Mouse (Mus musculus) CH12.LX (cell line): Measurements from ENCODE around the gene Cox8a. TPM values are rescaled to one million over a fixed set of nuclear protein-coding genes. Genes with fewer than 3 reads are reported as not detected.

Experiments used
- DNase-seq: peaks from one replicate; pipeline ENCODE4 v3.0.0-alpha.2; 2013; ENCODE audit errors: extremely low read depth
- H3K27ac ChIP-seq: 2 replicates; pipeline ENCODE4 v1.5.1; 2012; ENCODE audit warnings: low read depth, mild to moderate bottlenecking, control low read depth, moderate library complexity; ENCODE audit not compliant: insufficient read depth
- H3K27me3 ChIP-seq: replicated peaks from 2 replicates; pipeline ENCODE3; 2012; ENCODE audit warnings: inconsistent platforms
- H3K36me3 ChIP-seq, 2 experiments: replicated peaks in 1 of 2; 2 replicates each; pipeline versions ENCODE3 to v1.6.1; 2012; ENCODE audit warnings: inconsistent platforms in 1 of 2, low read length in 1 of 2, mild to moderate bottlenecking in 1 of 2, mixed read lengths in 1 of 2, moderate library complexity in 1 of 2; ENCODE audit not compliant: control insufficient read depth in 1 of 2, insufficient read depth in 1 of 2
- H3K4me1 ChIP-seq, 2 experiments: 2 replicates each; pipeline ENCODE4 v1.6.1; 2012; ENCODE audit warnings: inconsistent platforms in 1 of 2, moderate library complexity in 1 of 2; ENCODE audit not compliant: insufficient read depth in 2 of 2, control insufficient read depth in 1 of 2
- H3K4me2 ChIP-seq: 2 replicates; pipeline ENCODE4 v1.6.1; 2012; ENCODE audit warnings: low read depth, mild to moderate bottlenecking, control low read depth; ENCODE audit not compliant: poor library complexity, insufficient read depth, severe bottlenecking
- H3K4me3 ChIP-seq, 3 experiments: fragments of 150-350 bp in 1 of 3; sonication (generic) in 1 of 3; replicated peaks in 1 of 3; 2 replicates each; pipeline versions ENCODE3 to v1.5.1; 2011 to 2012; ENCODE audit warnings: low read depth in 2 of 3, low read length in 2 of 3, mild to moderate bottlenecking in 2 of 3, moderate library complexity in 2 of 3, control low read depth in 1 of 3, improper control_type of control experiment in 1 of 3, inconsistent platforms in 1 of 3, mixed read lengths in 1 of 3; ENCODE audit not compliant: poor library complexity in 1 of 3
- H3K79me2 ChIP-seq: replicated peaks from 2 replicates; pipeline ENCODE4 v1.6.1; 2012; ENCODE audit warnings: mild to moderate bottlenecking, moderate library complexity; ENCODE audit not compliant: control insufficient read depth, poor library complexity, insufficient read depth, severe bottlenecking; ENCODE audit errors: extremely low read depth
- H3K9ac ChIP-seq: 2 replicates; pipeline ENCODE4 v1.6.1; 2012; ENCODE audit warnings: low read depth, mild to moderate bottlenecking, control low read depth, moderate library complexity; ENCODE audit not compliant: insufficient read depth
- H3K9me3 ChIP-seq: replicated peaks from 2 replicates; pipeline ENCODE3; 2012; ENCODE audit warnings: low read length, inconsistent platforms, mixed read lengths
- BHLHE40 ChIP-seq: IDR thresholded peaks from 2 replicates; pipeline ENCODE4 v1.6.1; 2011; ENCODE audit warnings: mild to moderate bottlenecking, low read depth, low read length, improper control_type of control experiment
- CHD1 ChIP-seq: IDR thresholded peaks from 2 replicates; pipeline ENCODE4 v1.6.1; 2012; ENCODE audit warnings: low read depth, low read length, improper control_type of control experiment, inconsistent platforms
- CTCF ChIP-seq, 2 experiments: IDR thresholded peaks in 1 of 2; conservative IDR thresholded peaks in 1 of 2; 2 replicates each; pipeline ENCODE4 v1.5.1; 2011 to 2012; ENCODE audit warnings: low read depth in 2 of 2, low read length in 2 of 2, improper control_type of control experiment in 1 of 2, inconsistent platforms in 1 of 2, mild to moderate bottlenecking in 1 of 2, moderate library complexity in 1 of 2
- E2F4 ChIP-seq: IDR thresholded peaks from 2 replicates; pipeline ENCODE4 v1.6.1; 2011; ENCODE audit warnings: low read depth, low read length, improper control_type of control experiment; ENCODE audit not compliant: insufficient replicate concordance
- ELF1 ChIP-seq: IDR thresholded peaks from 2 replicates; pipeline ENCODE4 v1.6.1; 2014; ENCODE audit warnings: low read depth, mild to moderate bottlenecking, inconsistent platforms, low read length, improper control_type of control experiment
- GABPA ChIP-seq: IDR thresholded peaks from 2 replicates; pipeline ENCODE4 v1.6.1; 2012; ENCODE audit warnings: low read depth, low read length, improper control_type of control experiment, inconsistent platforms; ENCODE audit not compliant: insufficient replicate concordance
- HCFC1 ChIP-seq: IDR thresholded peaks from 2 replicates; pipeline ENCODE4 v1.6.1; 2012; ENCODE audit warnings: low read depth, mild to moderate bottlenecking, inconsistent platforms, low read length, improper control_type of control experiment
- JUN ChIP-seq: IDR thresholded peaks from 2 replicates; pipeline ENCODE4 v1.6.1; 2011; ENCODE audit warnings: low read depth, mild to moderate bottlenecking, low read length, improper control_type of control experiment, moderate library complexity; ENCODE audit not compliant: insufficient read depth
- JUND ChIP-seq: conservative IDR thresholded peaks from 2 replicates; pipeline ENCODE4 v1.6.1; 2011; ENCODE audit warnings: low read depth, low read length, improper control_type of control experiment
- KAT2A ChIP-seq: IDR thresholded peaks from 2 replicates; pipeline ENCODE4 v1.6.1; 2012; ENCODE audit warnings: low read length, improper control_type of control experiment, inconsistent platforms; ENCODE audit not compliant: insufficient replicate concordance
- MAFK ChIP-seq: IDR thresholded peaks from 2 replicates; pipeline ENCODE4 v1.6.1; 2011; ENCODE audit warnings: low read length, improper control_type of control experiment; ENCODE audit not compliant: insufficient replicate concordance
- MAX ChIP-seq: IDR thresholded peaks from 2 replicates; pipeline ENCODE4 v1.6.1; 2011; ENCODE audit warnings: low read length, improper control_type of control experiment
- MEF2A ChIP-seq: IDR thresholded peaks from 2 replicates; pipeline ENCODE4 v1.6.1; 2014; ENCODE audit warnings: low read depth, mild to moderate bottlenecking, inconsistent platforms, low read length, improper control_type of control experiment, borderline replicate concordance
- MYC ChIP-seq: IDR thresholded peaks from 2 replicates; pipeline ENCODE4 v1.6.1; 2011; ENCODE audit warnings: low read depth, mild to moderate bottlenecking, improper control_type of control experiment, low read length
- NRF1 ChIP-seq: IDR thresholded peaks from 2 replicates; pipeline ENCODE4 v1.6.1; 2014; ENCODE audit warnings: low read depth, mild to moderate bottlenecking, inconsistent platforms, low read length, improper control_type of control experiment, moderate library complexity
- POLR2A ChIP-seq: IDR thresholded peaks from 2 replicates; pipeline ENCODE4 v1.6.1; 2011; ENCODE audit warnings: low read depth, mild to moderate bottlenecking, improper control_type of control experiment, low read length
- POLR2AphosphoS2 ChIP-seq: IDR thresholded peaks from 2 replicates; pipeline ENCODE4 v1.6.1; 2011; ENCODE audit warnings: low read depth, low read length, improper control_type of control experiment
- RAD21 ChIP-seq: IDR thresholded peaks from 2 replicates; pipeline ENCODE4 v1.6.1; 2011; ENCODE audit warnings: low read depth, mild to moderate bottlenecking, low read length, improper control_type of control experiment, moderate library complexity
- SMC3 ChIP-seq: IDR thresholded peaks from 2 replicates; pipeline ENCODE4 v1.6.1; 2011; ENCODE audit warnings: low read depth, low read length, improper control_type of control experiment
- TBP ChIP-seq: conservative IDR thresholded peaks from 2 replicates; pipeline ENCODE4 v1.6.1; 2011; ENCODE audit warnings: low read depth, low read length, improper control_type of control experiment
- TCF12 ChIP-seq: IDR thresholded peaks from 2 replicates; pipeline ENCODE4 v1.6.1; 2014; ENCODE audit warnings: low read depth, mild to moderate bottlenecking, inconsistent platforms, low read length, improper control_type of control experiment
- UBTF ChIP-seq: IDR thresholded peaks from 2 replicates; pipeline ENCODE4 v1.6.1; 2012; ENCODE audit warnings: low read depth, mild to moderate bottlenecking, inconsistent platforms, low read length, improper control_type of control experiment, moderate library complexity
- USF2 ChIP-seq: conservative IDR thresholded peaks from 2 replicates; pipeline ENCODE4 v1.6.1; 2011; ENCODE audit warnings: low read depth, low read length, improper control_type of control experiment
- ZKSCAN1 ChIP-seq: IDR thresholded peaks from 2 replicates; pipeline ENCODE4 v1.6.1; 2012; ENCODE audit warnings: low read depth, inconsistent platforms, low read length, improper control_type of control experiment, borderline replicate concordance
- ZNF384 ChIP-seq: IDR thresholded peaks from 2 replicates; pipeline ENCODE4 v1.6.1; 2012; ENCODE audit warnings: low read depth, low read length, improper control_type of control experiment, inconsistent platforms
- dilution Hi-C: fragments of 300-500 bp; cut with MboI; formaldehyde crosslinking; loops from 2 replicates; pipeline ENCODE4 v1.14.3; 2020; ENCODE audit warnings: low sequenced_read_pairs; ENCODE audit not compliant: extremely low pct_unique_long_range_greater_than_20kb, extremely low pct_ligation_motif_present
- in situ Hi-C: fragments of 300-500 bp; cut with MboI; formaldehyde crosslinking; loops from 3 replicates; pipeline ENCODE4 v1.14.3; 2019; ENCODE audit warnings: low sequenced_read_pairs, low pct_ligation_motif_present, low pct_unique_long_range_greater_than_20kb, mixed read lengths
- polyA plus RNA-seq: library from polyadenylated mRNA; unstranded; fragments of >175 nt; gene quantifications from 2 replicates; pipeline ENCODE4 v1.2.1, GENCODE M21; 2012; ENCODE audit warnings: low read depth; ENCODE audit not compliant: insufficient read length
- total RNA-seq, 2 experiments: library from RNA; depleted of rRNA; stranded (reverse); fragments of 300-350 nt in 1 of 2; fragments of >200 nt in 1 of 2; gene quantifications; 2 replicates each; pipeline ENCODE4 v1.2.3; 2012 to 2014

Cox8a gene
- total and polyA plus RNA-seq, 3 experiments: 326 to 896 (median 822) TPM

DNA sequence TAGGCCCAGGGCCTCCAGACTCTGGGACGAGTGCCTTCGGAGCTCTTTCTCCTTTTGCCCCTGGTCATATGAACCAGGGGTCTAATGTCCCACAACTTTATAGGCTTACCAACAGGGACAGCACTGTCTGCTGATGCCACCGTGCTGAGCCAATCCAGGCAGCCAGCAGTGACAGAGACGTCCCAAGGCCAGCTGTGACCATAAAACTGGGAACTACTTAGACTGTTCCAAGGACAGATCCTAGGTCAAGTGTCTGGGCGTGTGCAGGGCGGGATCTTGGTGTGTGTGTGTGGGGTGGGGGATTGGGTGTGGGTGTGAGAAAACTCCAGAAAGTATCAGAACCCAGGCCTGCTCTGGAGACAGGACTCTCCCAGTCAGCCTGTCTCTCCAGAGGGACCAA lies 46.5 kb downstream of the Cox8a start:
- TF ChIP-seq JUN: no peak
- TF ChIP-seq, all 38 proteins: peak for 0
- no peak overlapping the region for H3K9ac ChIP-seq
- in situ Hi-C loops: no loop called here
- peaks cover 86% of the 10 kb centered on the region for H3K27me3 ChIP-seq
- H3K27ac ChIP-seq: no peak overlapping the region
- dilution Hi-C loops: no loop called here
- H3K9me3 ChIP-seq: peaks cover 4% of the 10 kb centered on the region
- no peak overlapping the region for H3K4me2 ChIP-seq
- DNase-seq: no peak
- H3K36me3 ChIP-seq: no peaks in the 10 kb centered on the region
- H3K4me3 ChIP-seq: no peak overlapping the region
- H3K4me1 ChIP-seq: peaks cover 2 to 11% of the 10 kb centered on the region in 2 experiments; a peak in 2 of 4 replicates
- H3K79me2 ChIP-seq: no peaks in the 10 kb centered on the region

DNA sequence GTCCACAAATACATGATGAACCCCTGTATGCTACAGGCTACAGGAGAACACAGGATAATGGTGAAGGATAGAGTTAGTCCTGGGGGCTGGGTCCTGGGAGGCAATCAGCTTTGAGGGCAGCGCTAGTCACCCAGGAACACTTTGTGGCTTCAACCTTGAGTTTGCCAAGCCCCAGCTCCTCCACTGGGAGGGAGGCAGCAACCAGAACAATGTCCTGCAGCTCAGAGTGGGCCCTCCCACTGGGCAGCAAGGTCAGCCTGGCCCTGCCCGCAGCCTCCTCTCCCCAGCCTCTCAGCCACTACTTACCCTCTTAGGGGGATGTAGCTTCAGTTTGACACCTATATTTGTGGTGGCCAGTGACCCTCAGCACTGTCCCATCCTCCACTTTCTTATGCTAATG lies 49.0 kb downstream of the Cox8a start:
- peaks cover 2 to 11% of the 10 kb centered on the region in 2 experiments; a peak in 2 of 4 replicates for H3K4me1 ChIP-seq
- dilution Hi-C loops: no loop called here

DNA sequence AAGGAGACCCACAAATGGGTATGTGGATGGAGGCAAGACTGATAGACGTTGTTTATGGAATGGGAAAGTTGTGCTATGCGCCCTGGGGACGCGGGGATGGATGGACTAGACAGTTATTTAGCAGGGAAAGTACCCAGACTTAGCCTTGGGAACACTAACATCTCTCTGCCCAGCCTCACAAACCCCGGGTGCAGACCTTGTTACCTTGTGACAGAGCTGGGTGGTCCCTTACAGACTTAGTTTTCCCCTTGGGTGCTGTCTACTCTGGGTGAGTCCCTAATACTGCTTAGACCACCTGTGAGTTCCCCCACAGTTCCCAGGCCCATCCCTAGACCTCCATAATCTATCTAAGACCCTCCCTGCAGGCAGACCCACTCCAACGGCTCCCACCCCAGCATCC lies 50.6 kb downstream of the Cox8a start:
- H3K79me2 ChIP-seq: no peaks in the 10 kb centered on the region
- H3K4me2 ChIP-seq: no peak overlapping the region
- H3K9ac ChIP-seq: no peak overlapping the region
- no peak overlapping the region for H3K4me3 ChIP-seq
- H3K4me1 ChIP-seq: peaks cover 2 to 7% of the 10 kb centered on the region in 2 experiments; a peak in 2 of 4 replicates
- no peaks in the 10 kb centered on the region for H3K36me3 ChIP-seq
- peaks cover 79% of the 10 kb centered on the region for H3K27me3 ChIP-seq
- H3K27ac ChIP-seq: no peak overlapping the region
- in situ Hi-C loops: no loop called here
- peaks cover 4% of the 10 kb centered on the region for H3K9me3 ChIP-seq
- TF ChIP-seq BHLHE40 (no peak), TCF12 (no peak), TBP (no peak), SMC3 (no peak), NRF1 (no peak), UBTF (no peak), ZKSCAN1 (no peak), CTCF (conservative IDR thresholded peaks at IDR 0.05 in 1 of 2, IDR thresholded peaks at IDR 0.05 in 1 of 2; ENCODE audit: low read depth in 2 of 2, low read length in 2 of 2) (no peak), JUND (no peak), JUN (no peak), HCFC1 (no peak), ELF1 (no peak), POLR2AphosphoS2 (no peak), GABPA (no peak), MAFK (no peak), KAT2A (no peak), CHD1 (no peak), USF2 (no peak), RAD21 (no peak), ZNF384 (no peak)
- dilution Hi-C loops: no loop called here
- no peak for DNase-seq

More for the DNA sequence above, 49.0 kb downstream of the Cox8a start:
- Histone ChIP-seq H3K36me3 (no peaks in the 10 kb centered on the region), H3K27ac (no peak overlapping the region), H3K4me2 (no peak overlapping the region), H3K9me3 (peaks cover 4% of the 10 kb centered on the region), H3K9ac (no peak overlapping the region), H3K4me3 (no peak overlapping the region), H3K79me2 (no peaks in the 10 kb centered on the region), H3K27me3 (peaks cover 81% of the 10 kb centered on the region)
- in situ Hi-C loops: no loop called here
- DNase-seq: no peak
- TF ChIP-seq KAT2A: no peak
- no peak for TF ChIP-seq E2F4
- TF ChIP-seq MAX: no peak
- TF ChIP-seq MEF2A: no peak
- TF ChIP-seq ZNF384: no peak
- no peak for TF ChIP-seq POLR2A
- TF ChIP-seq MYC: no peak
